Mouse (Mus musculus): Measurements from ENCODE around the gene Ighmbp2. TPM values are rescaled to one million over a fixed set of nuclear protein-coding genes. Genes with fewer than 3 reads are reported as not detected.

The Ighmbp2 gene
- polyA plus RNA-seq (2014; fragmentation: Nextera tagmentation; extraction: Ambion mirVana), result 8.9 and 9.2 TPM in 2 replicates

DNA sequence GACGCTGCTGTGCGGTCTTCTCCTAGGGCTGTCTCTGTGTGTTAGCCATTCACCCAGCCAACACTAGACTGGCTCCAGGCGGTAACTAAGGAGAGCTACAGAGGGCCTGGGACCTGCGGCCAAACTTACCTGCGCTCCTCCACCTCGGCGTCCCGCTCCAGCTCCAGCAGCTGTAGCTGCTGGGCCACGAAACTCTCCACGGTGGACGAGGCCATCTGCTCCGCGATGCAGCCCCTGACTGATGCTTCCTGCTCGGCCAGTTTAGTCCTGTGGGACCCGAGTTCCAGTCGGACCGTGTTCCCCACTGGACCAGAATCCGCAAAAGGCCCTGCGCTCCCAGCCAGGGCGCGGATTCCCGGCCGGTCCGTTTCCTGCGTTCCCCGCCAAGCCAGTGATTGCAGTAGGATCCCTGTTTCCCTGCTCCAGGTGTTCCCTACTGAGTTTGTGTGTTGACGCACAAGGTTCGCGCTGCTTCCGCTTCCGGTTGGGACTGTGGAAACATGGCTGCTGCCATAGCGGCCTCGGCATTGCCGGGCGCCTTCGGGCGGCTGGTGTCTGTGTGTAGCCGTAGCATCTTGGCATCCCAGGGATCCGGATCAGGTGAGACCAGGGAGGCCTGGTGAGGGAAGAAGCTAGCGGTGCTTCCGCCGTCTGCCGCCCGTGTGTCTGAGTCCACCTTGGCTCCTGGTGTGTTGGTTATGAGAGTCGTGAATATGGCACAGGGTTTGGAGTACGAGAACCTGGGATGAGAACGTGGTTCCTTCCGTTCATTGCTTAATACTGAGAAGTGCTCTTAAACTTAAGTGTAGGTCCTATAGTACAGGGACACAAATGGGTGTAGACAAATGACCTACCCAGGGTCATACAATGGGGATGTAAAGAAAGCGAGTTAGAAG, at the start of gene Ighmbp2, which contains the start of gene Mrpl21:
TSS of gene Ighmbp2 (minus strand) at position 446 of the 896 bp plus-strand sequence.
TSS of gene Mrpl21 (plus strand) at position 330 of the 896 bp plus-strand sequence.
- Histone ChIP-seq H3K36me3 (replicated peaks; ENCODE audit: control insufficient read depth, insufficient read depth) (peaks cover 56% of the 10 kb centered on the region), H3K4me1 (replicated peaks; ENCODE audit: control insufficient read depth, insufficient read depth, low read length) (peaks cover 16% of the 10 kb centered on the region), H3K9me3 (ENCODE audit: control insufficient read depth, low read length) (no peaks in the 10 kb centered on the region), H3K27ac (peak within 1 kb of the TSS; percentile 62), H3K4me2 (replicated peaks) (peak within 1 kb of the TSS; percentile 80), H3K9ac (peak within 1 kb of the TSS; percentile 73), H3K4me3 (replicated peaks; ENCODE audit: low read length) (peak within 1 kb of the TSS; percentile 77), H3K27me3 (ENCODE audit: control insufficient read depth, insufficient read depth, low read length) (no peaks in the 10 kb centered on the region)
- DNase-seq (ENCODE audit: low spot score) (peak; percentile 91), ATAC-seq (ENCODE audit: low FRiP score) (peak; percentile 93)
- under 1% methylated on average over 49 of the region's 49 CpGs for WGBS

DNA sequence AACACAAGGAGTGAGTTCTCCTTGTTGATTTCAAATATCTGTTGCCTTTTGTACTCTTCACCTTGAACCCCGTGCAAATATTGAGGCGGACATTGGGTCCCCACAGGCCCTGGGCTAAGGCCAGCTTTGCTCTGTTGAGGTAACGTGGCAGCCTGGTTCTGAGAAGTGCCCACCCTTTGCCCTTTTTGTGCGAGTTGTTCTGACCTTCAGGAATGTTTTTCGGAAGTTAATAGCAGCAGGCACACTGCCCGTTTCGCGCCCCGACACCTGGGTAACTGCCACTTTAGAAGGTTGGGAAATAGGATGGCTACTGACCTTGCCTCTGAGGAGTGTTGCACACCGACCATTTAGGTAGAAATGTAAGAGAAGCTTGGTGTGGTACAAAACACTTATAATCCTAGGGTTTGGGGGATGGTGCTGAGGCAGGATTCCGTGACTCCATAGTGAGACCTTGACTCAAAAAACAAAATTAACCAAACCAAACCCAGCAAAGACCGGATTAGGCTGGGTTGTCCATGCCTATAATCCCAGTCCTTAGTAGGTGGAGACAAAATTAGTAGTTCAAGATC, 43.7 kb upstream of the Ighmbp2 start:
- 83% methylated on average over 12 of the region's 12 CpGs for WGBS
- peak overlapping the region; percentile 90 for H3K27ac ChIP-seq
- H3K9me3 ChIP-seq (ENCODE audit: control insufficient read depth, low read length), result no peaks in the 10 kb centered on the region
- peaks cover 31% of the 10 kb centered on the region for H3K27me3 ChIP-seq (ENCODE audit: control insufficient read depth, insufficient read depth, low read length)
- H3K4me2 ChIP-seq (replicated peaks), result peak overlapping the region; percentile 79
- H3K9ac ChIP-seq, result no peak overlapping the region
- ATAC-seq (ENCODE audit: low FRiP score) (no peak), DNase-seq (ENCODE audit: low spot score) (no peak)
- H3K36me3 ChIP-seq (replicated peaks; ENCODE audit: control insufficient read depth, insufficient read depth), result no peaks in the 10 kb centered on the region
- H3K4me3 ChIP-seq (replicated peaks; ENCODE audit: low read length), result no peak overlapping the region
- H3K4me1 ChIP-seq (replicated peaks; ENCODE audit: control insufficient read depth, insufficient read depth, low read length), result peaks cover 11% of the 10 kb centered on the region; the same call in 1 of the 2 replicates

DNA sequence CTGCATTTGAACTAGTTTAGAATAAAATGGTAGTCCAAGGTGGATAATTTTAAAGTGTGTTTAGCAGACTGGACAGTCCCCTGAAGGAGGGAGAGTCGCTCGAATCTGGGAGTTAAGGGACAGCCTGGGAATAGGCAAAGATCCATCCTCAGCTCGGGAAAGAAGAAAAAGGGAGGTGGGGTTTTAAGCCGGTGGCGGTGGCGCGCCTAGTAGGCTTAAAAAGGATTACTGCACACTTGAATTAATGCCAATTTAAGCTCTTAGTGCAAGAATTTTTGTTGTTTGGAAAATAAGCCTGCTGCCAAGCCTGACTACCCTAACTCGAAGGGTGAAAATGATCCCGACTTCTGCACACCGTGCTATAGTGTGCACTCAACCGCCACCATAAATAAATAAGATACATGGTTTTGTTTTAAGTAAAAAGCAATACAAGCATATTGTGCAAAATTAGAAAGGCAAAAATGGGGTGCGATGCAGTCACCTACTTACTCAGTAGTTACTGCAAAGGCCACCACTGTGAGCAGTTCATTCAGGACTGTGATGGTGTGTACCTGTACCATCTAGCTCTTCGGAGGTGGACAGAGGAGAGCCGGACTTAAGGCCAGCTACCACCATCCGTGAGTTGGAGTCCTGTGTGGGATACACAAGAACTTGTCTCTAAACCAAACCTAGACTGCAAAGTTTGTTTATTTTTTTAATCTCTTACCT, 43.1 kb upstream of the Ighmbp2 start:
- Histone ChIP-seq H3K9me3 (ENCODE audit: control insufficient read depth, low read length) (no peaks in the 10 kb centered on the region), H3K4me1 (replicated peaks; ENCODE audit: control insufficient read depth, insufficient read depth, low read length) (peaks cover 11% of the 10 kb centered on the region; the same call in 1 of the 2 replicates), H3K36me3 (replicated peaks; ENCODE audit: control insufficient read depth, insufficient read depth) (no peaks in the 10 kb centered on the region), H3K4me3 (replicated peaks; ENCODE audit: low read length) (peak overlapping the region; percentile 47), H3K27me3 (ENCODE audit: control insufficient read depth, insufficient read depth, low read length) (peaks cover 38% of the 10 kb centered on the region), H3K9ac (no peak overlapping the region), H3K4me2 (replicated peaks) (peak overlapping the region; percentile 79), H3K27ac (peak overlapping the region; percentile 90)
- 39% methylated on average over 15 of the region's 15 CpGs for WGBS
- no peak for ATAC-seq (ENCODE audit: low FRiP score)
- DNase-seq (ENCODE audit: low spot score), result no peak

DNA sequence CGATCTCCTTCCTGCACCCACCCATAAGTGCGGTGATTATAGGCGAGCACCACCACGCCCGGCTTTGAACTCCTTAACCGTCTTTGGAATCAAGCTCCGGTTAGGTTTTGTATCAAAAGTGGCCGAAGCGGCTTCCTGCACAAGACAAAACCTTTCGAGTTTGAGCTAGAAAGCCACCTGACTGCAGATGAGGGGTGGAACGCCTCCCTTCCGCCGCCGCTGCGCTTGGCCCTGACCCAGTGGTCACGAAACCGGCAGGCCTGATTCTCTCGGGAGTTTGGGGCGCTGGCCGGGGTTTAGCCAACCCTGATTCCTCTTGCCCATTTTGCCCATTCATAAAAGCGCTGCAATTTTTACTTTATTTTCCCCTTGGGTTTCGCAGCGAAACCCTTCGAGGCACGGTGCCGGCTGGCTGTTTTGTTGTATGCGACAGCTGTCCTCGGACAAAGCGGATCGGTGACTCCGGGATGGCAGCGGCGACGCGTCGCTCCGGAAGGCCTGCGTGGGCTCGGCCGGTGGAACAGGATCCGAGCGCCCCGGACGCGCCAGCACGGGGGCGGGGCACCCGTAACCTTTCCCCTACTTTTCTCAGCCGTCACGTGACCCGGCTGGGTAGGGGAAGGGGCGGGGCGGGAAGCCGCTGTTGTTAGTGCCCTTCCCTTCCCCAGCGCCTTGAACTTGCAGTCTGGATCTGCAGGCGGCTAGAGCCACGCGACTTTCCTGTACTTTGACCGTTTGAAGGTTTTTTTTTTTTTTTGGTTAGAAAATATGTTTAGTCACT, 42.3 kb upstream of the Ighmbp2 start:
- Histone ChIP-seq H3K4me1 (replicated peaks; ENCODE audit: control insufficient read depth, insufficient read depth, low read length) (peaks cover 11% of the 10 kb centered on the region; the same call in 1 of the 2 replicates), H3K4me2 (replicated peaks) (peak overlapping the region; percentile 79), H3K36me3 (replicated peaks; ENCODE audit: control insufficient read depth, insufficient read depth) (no peaks in the 10 kb centered on the region), H3K27ac (peak overlapping the region; percentile 90), H3K9ac (peak overlapping the region; percentile 63), H3K27me3 (ENCODE audit: control insufficient read depth, insufficient read depth, low read length) (peaks cover 42% of the 10 kb centered on the region), H3K4me3 (replicated peaks; ENCODE audit: low read length) (peak overlapping the region; percentile 47), H3K9me3 (ENCODE audit: control insufficient read depth, low read length) (no peaks in the 10 kb centered on the region)
- WGBS, result under 1% methylated on average over 59 of the region's 59 CpGs
- DNase-seq (ENCODE audit: low spot score), result peak; percentile 84
- ATAC-seq (ENCODE audit: low FRiP score), result peak; percentile 78

DNA sequence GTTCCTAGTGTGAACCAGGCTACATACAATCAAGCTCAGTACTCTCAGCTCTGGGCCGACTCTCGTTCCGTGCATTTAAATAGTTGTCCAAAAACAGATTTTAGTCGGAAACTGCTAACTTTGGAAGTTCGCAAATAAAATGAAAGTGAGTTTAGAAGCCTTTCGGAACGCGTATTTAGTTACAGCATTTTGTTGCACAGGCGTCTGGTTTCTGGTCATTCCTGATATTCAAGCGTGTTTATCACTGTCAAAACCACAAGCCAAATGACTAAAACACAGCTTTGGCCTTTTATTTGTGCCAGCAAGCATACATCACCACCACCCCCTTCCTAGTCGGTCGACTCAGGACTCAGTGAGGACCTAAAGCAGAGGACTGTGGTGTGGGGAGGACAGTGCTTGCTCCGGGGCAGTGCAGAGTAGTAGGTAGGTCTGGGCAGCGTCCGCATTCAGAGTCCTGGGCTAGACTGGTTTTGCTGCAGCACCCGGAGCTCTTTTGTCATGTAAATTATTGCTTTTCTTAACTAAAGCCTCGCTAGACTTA, 41.5 kb upstream of the Ighmbp2 start:
- Histone ChIP-seq H3K4me3 (replicated peaks; ENCODE audit: low read length) (peak overlapping the region; percentile 47), H3K27me3 (ENCODE audit: control insufficient read depth, insufficient read depth, low read length) (peaks cover 42% of the 10 kb centered on the region), H3K9me3 (ENCODE audit: control insufficient read depth, low read length) (no peaks in the 10 kb centered on the region), H3K9ac (peak overlapping the region; percentile 63), H3K4me1 (replicated peaks; ENCODE audit: control insufficient read depth, insufficient read depth, low read length) (peaks cover 11% of the 10 kb centered on the region; the same call in 1 of the 2 replicates), H3K4me2 (replicated peaks) (peak overlapping the region; percentile 79), H3K36me3 (replicated peaks; ENCODE audit: control insufficient read depth, insufficient read depth) (no peaks in the 10 kb centered on the region), H3K27ac (peak overlapping the region; percentile 90)
- ATAC-seq (ENCODE audit: low FRiP score) (no peak), DNase-seq (ENCODE audit: low spot score) (peak; percentile 48)
- WGBS, result 4% methylated on average over 17 of the region's 17 CpGs

DNA sequence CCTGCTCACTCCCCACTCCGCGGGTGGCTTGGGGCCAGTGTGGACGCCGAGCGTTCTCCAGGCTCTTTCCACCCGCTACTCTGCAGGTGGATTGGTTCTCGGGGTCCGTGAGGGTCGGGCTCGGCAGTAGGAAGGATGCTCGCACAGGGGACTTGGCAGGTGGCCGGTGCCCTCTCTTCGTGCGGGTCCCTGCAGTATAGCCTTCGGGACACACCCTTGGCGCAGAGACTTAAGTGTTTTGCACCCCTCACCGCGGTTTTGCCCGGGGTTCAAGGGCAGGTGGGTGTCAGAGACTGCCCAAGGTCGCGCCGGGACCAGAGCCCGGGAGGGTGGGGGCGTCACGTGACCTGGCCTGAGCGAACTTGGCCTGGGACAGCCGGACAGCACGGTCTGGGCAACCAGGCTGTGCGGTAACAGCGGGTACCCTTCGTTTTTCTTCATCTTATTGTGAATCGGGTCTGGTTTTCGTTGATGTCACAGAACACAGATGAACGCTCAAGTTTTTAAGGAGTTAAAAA, 41.0 kb upstream of the Ighmbp2 start:
- Histone ChIP-seq H3K27ac (peak overlapping the region; percentile 90; the same call in 1 of the 2 replicates), H3K9ac (peak overlapping the region; percentile 56), H3K4me1 (replicated peaks; ENCODE audit: control insufficient read depth, insufficient read depth, low read length) (peaks cover 11% of the 10 kb centered on the region; the same call in 1 of the 2 replicates), H3K27me3 (ENCODE audit: control insufficient read depth, insufficient read depth, low read length) (peaks cover 42% of the 10 kb centered on the region), H3K4me3 (replicated peaks; ENCODE audit: low read length) (peak overlapping the region; percentile 47), H3K9me3 (ENCODE audit: control insufficient read depth, low read length) (no peaks in the 10 kb centered on the region), H3K36me3 (replicated peaks; ENCODE audit: control insufficient read depth, insufficient read depth) (no peaks in the 10 kb centered on the region), H3K4me2 (replicated peaks) (peak overlapping the region; percentile 79)
- peak; percentile 24; the same call in 1 of the 2 replicates for ATAC-seq (ENCODE audit: low FRiP score)
- DNase-seq (ENCODE audit: low spot score), result no peak
- 1% methylated on average over 34 of the region's 34 CpGs for WGBS

DNA sequence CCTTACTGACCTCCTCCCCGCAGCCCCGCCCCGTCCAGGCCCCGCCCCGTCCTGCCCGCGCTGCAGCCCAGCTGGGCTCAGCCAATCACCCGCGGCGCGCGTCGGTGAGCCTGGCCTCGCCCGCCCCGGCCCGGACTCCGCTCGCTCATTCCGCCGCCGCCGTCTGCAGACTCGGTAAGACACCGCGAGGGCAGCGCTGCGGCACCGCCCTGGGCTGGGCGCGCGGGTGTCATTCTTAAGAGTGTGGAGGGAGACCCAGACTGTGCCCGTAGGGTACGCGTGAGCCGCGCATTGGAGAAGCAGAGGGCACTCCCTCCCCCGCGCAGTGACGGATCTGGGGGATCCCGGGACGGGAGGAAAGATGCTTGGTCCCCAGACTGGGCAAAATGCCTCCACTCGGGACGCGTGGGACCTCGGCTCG, 40.4 kb upstream of the Ighmbp2 start:
- Histone ChIP-seq H3K9ac (peak overlapping the region; percentile 56), H3K9me3 (ENCODE audit: control insufficient read depth, low read length) (no peaks in the 10 kb centered on the region), H3K4me3 (replicated peaks; ENCODE audit: low read length) (peak overlapping the region; percentile 47), H3K4me2 (replicated peaks) (peak overlapping the region; percentile 79), H3K27ac (0 out of 2 replicates have a peak overlapping the region, but pooled peaks have one; percentile 16), H3K4me1 (replicated peaks; ENCODE audit: control insufficient read depth, insufficient read depth, low read length) (peaks cover 11% of the 10 kb centered on the region; the same call in 1 of the 2 replicates), H3K27me3 (ENCODE audit: control insufficient read depth, insufficient read depth, low read length) (peaks cover 42% of the 10 kb centered on the region), H3K36me3 (replicated peaks; ENCODE audit: control insufficient read depth, insufficient read depth) (no peaks in the 10 kb centered on the region)
- DNase-seq (ENCODE audit: low spot score) (peak; percentile 65), ATAC-seq (ENCODE audit: low FRiP score) (peak; percentile 57)
- under 1% methylated on average over 44 of the region's 47 CpGs for WGBS
